Mouse (Mus musculus) stomach, postnatal 0 days (tissue): ENCODE data around the gene Bex3.

ENCODE experiments used
- CTCF ChIP-seq: IDR thresholded peaks from 2 replicates; pipeline ENCODE4 v1.5.1; 2016; ENCODE audit warnings: antibody characterized with exemption, low read depth, mild to moderate bottlenecking, moderate library complexity
- EP300 ChIP-seq: optimal IDR thresholded peaks from 2 replicates; pipeline ENCODE3; 2016; ENCODE audit warnings: antibody characterized with exemption

GRCm38 (mm10) chrX:136313792-136314564 is 43.9 kb downstream of the Bex3 start:
- TF ChIP-seq CTCF = no peak
- TF ChIP-seq EP300 = no peak
